Mouse (Mus musculus) midbrain, embryonic 11.5 days (tissue): ENCODE measurements around the gene Zfp985. TPM values are rescaled to one million over a fixed set of nuclear protein-coding genes. Genes with fewer than 3 reads are reported as not detected.
"Not testable (repeated sequence)": the region's sequence is repeated elsewhere in the genome, so short reads cannot be mapped to it uniquely, and the experiment has no call there.

Experiments
- ATAC-seq: fragments of 200-750 bp; cut with Nextera tagmentation; 2 replicates; pipeline ENCODE4 v1.8.0; 2017; ENCODE audit warnings: moderate TSS enrichment, moderate library complexity; ENCODE audit not compliant: low FRiP score
- DNase-seq: peaks from one replicate; pipeline ENCODE4 v3.0.0; 2015; ENCODE audit warnings: low spot score; ENCODE audit errors: missing footprints
- H3K27ac ChIP-seq: fragments of 300-500 bp; sonication (generic); 2 replicates; pipeline ENCODE4 v1.5.1; 2014; ENCODE audit warnings: low read depth, low read length
- H3K27me3 ChIP-seq: fragments of 300-500 bp; sonication (generic); 2 replicates; pipeline ENCODE4 v1.6.1; 2014; ENCODE audit warnings: mild to moderate bottlenecking, low read length, moderate library complexity, mixed read lengths; ENCODE audit not compliant: control insufficient read depth, insufficient read depth
- H3K36me3 ChIP-seq: fragments of 300-500 bp; sonication (generic); 2 replicates; pipeline ENCODE4 v1.6.1; 2014; ENCODE audit warnings: mild to moderate bottlenecking, low read length, moderate library complexity, mixed read lengths; ENCODE audit not compliant: control insufficient read depth, insufficient read depth
- H3K4me1 ChIP-seq: fragments of 300-500 bp; sonication (generic); 2 replicates; pipeline ENCODE4 v1.6.1; 2014; ENCODE audit warnings: low read length; ENCODE audit not compliant: control insufficient read depth, insufficient read depth
- H3K4me2 ChIP-seq: fragments of 300-500 bp; sonication (generic); 2 replicates; pipeline ENCODE4 v1.6.1; 2014; ENCODE audit warnings: mild to moderate bottlenecking, moderate library complexity
- H3K4me3 ChIP-seq: fragments of 300-500 bp; sonication (generic); 2 replicates; pipeline ENCODE4 v1.5.1; 2014; ENCODE audit warnings: low read depth, low read length
- H3K9ac ChIP-seq: fragments of 300-500 bp; sonication (generic); 2 replicates; pipeline ENCODE4 v1.6.1; 2014; ENCODE audit warnings: low read length
- H3K9me3 ChIP-seq: fragments of 300-500 bp; sonication (generic); 2 replicates; pipeline ENCODE4 v1.6.1; 2016; ENCODE audit warnings: low read length; ENCODE audit not compliant: control insufficient read depth
- WGBS: fragments of 180-500 bp; shearing (Covaris S2); extraction: QIAGEN DNeasy Blood & Tissue Kit; methylation state at CpG from one replicate; pipeline ENCODE4 v1.1.7; 2014; 5-methylcytosine and 5-hydroxymethylcytosine counted together
- polyA plus RNA-seq: library from polyadenylated mRNA; unstranded; fragments of >200 nt; fragmentation: Nextera tagmentation; extraction: Ambion mirVana; gene quantifications from 2 replicates; pipeline ENCODE4 v1.2.1, GENCODE M21; 2014

The Zfp985 gene
- polyA plus RNA-seq: 0.11 and 0.12 TPM in 2 replicates

DNA sequence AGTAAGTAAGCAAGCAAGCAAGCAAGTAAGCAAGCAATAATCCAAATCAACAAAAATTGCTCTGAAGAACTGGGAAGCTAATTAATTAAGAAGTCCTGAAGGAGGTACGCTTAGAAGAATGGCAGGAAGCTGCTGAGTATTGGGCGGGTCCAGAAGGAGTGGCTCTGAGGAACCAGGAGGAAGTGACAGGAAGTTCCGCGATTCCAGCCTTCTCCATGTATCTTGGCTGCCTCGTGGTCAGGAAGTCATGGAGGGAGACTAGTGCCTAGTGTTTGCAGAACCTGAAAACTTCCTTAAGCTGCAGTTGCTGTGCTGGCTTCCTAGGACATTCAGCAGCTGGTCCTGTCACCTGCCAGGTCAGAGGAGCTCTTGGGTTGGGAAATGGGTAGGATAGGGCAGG lies at the start of gene Zfp985:
Zfp985 (plus strand) TSS at position 207 of the 400 bp plus-strand sequence.
- not testable (repeated sequence) for H3K4me1 ChIP-seq, H3K36me3 ChIP-seq, ATAC-seq, H3K4me3 ChIP-seq, H3K27ac ChIP-seq, H3K4me2 ChIP-seq, H3K9me3 ChIP-seq, H3K27me3 ChIP-seq, H3K9ac ChIP-seq
- DNase-seq: peak; percentile 35
- 84% methylated on average over 5 of the region's 5 CpGs for WGBS

DNA sequence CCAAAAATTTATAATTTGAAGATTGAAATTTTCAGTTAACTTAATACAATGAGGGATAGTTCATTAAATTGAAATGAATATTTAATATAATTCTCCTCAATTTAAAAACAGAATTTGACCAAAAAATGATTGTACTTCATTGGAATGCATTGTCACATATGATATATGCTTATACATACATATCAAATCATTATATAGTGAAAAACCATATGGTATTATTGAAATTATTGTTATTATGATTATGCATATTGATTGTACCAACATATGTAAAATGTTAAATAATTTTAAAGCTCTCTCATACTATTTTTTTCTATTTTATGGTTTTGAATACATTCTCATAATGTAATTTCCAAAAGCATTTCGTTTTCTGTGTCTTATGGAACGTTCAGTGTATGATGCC lies 43.9 kb upstream of the Zfp985 start:
- no peaks in the 10 kb centered on the region for H3K36me3 ChIP-seq

DNA sequence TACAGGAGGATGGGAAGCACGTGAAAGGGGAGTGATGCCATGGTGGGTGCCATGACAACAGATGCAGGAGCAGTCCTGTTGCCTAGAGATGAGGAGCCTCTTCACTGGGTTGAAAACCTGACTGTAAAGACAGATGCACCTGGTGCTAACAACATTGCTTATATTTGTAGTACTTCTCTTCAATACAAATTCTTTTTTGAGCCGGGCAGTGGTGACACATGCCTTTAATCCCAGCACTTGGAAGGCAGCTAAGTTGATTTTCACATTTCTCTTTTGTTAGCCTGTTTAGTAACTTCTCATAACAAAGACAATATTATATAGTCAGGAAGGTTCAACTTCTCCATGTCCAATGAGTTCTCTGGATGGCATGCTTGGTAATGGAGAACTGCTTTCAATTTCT lies 34.1 kb upstream of the Zfp985 start:
- no peaks in the 10 kb centered on the region for H3K4me1 ChIP-seq
- ATAC-seq: peak; percentile 28
- no peak overlapping the region for H3K4me3 ChIP-seq
- peaks cover 59% of the 10 kb centered on the region for H3K9me3 ChIP-seq
- H3K27me3 ChIP-seq: no peaks in the 10 kb centered on the region
- DNase-seq: no peak
- WGBS: 67% methylated on average over 2 of the region's 2 CpGs
- H3K4me2 ChIP-seq: no peak overlapping the region
- H3K36me3 ChIP-seq: no peaks in the 10 kb centered on the region
- no peak overlapping the region for H3K27ac ChIP-seq
- no peak overlapping the region for H3K9ac ChIP-seq

More for the DNA sequence above, 43.9 kb upstream of the Zfp985 start:
- 87% methylated on average over 2 of the region's 2 CpGs for WGBS
- peaks cover 21% of the 10 kb centered on the region; the same call in 1 of the 2 replicates for H3K9me3 ChIP-seq
- H3K27me3 ChIP-seq: no peaks in the 10 kb centered on the region
- H3K4me3 ChIP-seq: no peak overlapping the region
- ATAC-seq: no peak
- H3K27ac ChIP-seq: no peak overlapping the region
- H3K9ac ChIP-seq: no peak overlapping the region
- no peak overlapping the region for H3K4me2 ChIP-seq
- H3K4me1 ChIP-seq: no peaks in the 10 kb centered on the region
- DNase-seq: no peak

DNA sequence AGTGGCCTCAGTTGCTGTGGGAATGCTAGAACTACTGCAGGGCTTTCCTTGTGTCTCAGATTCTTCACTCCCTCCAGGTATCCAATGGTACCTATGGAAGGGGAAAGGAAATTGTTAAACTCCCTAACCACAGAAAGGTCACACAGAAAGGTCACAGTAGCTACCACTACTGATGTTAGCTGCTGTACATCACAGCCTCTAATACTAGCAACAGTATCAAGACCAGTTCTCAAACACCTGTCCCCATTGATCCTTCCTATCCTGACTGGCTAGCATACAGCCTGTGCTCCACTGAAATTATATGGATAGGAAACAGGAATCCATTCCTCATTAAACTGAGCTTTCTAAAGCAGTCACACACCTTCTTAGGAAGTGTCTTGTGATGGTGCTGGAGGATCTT lies 33.0 kb upstream of the Zfp985 start:
- Histone ChIP-seq H3K4me3 (no peak overlapping the region), H3K4me1 (no peaks in the 10 kb centered on the region), H3K27ac (no peak overlapping the region), H3K27me3 (no peaks in the 10 kb centered on the region), H3K36me3 (no peaks in the 10 kb centered on the region), H3K9me3 (peaks cover 60% of the 10 kb centered on the region), H3K9ac (no peak overlapping the region), H3K4me2 (no peak overlapping the region)
- ATAC-seq: 0 out of 2 replicates have a peak, but pooled peaks have one; percentile 23
- no peak for DNase-seq

DNA sequence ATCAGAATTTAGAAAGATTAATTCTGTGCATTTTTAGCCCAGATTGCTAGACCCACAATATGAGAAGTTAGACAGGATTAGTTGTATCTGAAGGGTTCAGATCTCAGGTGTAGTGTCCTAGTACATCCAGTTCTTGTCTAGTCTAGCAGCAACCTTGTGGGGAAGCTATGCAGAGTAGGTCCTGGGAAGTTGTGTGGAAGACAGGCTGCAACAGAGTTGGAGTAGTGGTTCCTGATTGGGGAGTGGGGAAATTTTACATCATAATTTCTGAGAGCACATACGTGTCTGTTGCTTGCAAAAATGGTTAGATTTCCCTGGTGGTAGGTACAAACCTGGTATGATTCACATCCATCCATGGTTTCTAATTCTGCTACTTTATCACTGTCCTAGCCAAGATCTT lies 28.0 kb upstream of the Zfp985 start:
- Histone ChIP-seq H3K9ac (no peak overlapping the region), H3K27me3 (no peaks in the 10 kb centered on the region), H3K36me3 (no peaks in the 10 kb centered on the region), H3K27ac (no peak overlapping the region), H3K4me1 (no peaks in the 10 kb centered on the region), H3K9me3 (peaks cover 41% of the 10 kb centered on the region), H3K4me3 (no peak overlapping the region), H3K4me2 (no peak overlapping the region)
- ATAC-seq (no peak; the same call in 1 of the 2 replicates), DNase-seq (no peak)
- WGBS: 76% methylated on average over 1 of the region's 1 CpGs

DNA sequence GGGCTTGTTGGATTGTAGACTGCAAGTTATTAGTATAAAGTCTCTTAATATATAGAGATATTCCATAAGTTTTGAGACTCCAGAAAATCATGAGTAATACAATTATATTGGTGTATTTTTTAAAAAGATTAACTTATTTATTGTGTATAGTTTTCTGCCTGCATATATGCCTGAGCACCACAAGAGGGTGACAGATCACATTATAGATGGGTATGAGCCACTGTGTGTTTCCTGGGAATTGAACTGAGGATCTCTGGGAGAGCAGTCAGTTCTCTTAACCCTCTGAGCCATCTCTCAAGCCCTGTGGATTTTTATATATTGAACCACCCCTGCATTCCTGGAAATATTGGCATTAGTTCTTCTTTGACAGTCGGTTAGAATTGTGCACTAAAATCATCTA lies 22.7 kb upstream of the Zfp985 start:
- H3K9ac ChIP-seq: no peak overlapping the region
- H3K4me3 ChIP-seq: no peak overlapping the region
- no peaks in the 10 kb centered on the region for H3K27me3 ChIP-seq
- no peak for ATAC-seq
- no peaks in the 10 kb centered on the region for H3K4me1 ChIP-seq
- H3K36me3 ChIP-seq: no peaks in the 10 kb centered on the region
- H3K27ac ChIP-seq: no peak overlapping the region
- 89% methylated on average over 1 of the region's 1 CpGs for WGBS
- no peak overlapping the region for H3K4me2 ChIP-seq
- DNase-seq: no peak
- H3K9me3 ChIP-seq: peaks cover 18% of the 10 kb centered on the region; the same call in 1 of the 2 replicates

DNA sequence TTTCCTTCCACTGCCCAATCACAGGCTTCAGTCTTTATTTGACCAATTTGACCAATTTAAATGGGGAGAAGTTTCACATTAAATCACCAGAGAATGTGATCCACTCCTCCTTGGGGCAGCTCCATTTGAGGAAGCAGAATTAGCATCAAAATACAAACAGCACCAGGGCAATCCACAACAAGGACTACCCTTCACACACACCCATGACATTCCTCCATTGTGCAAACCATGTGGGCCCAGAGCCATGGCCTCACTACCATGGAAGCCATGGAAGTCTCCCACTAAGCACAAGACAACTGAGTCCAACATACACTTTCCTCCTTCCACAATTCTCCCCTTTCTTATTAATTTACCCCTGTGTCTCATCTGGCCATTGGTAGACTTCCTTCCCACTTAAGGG lies 17.2 kb upstream of the Zfp985 start:
- not testable (repeated sequence) for ATAC-seq, H3K4me2 ChIP-seq, H3K36me3 ChIP-seq, H3K4me3 ChIP-seq, H3K27me3 ChIP-seq, H3K4me1 ChIP-seq, H3K27ac ChIP-seq, H3K9ac ChIP-seq
- peaks cover 25% of the 10 kb centered on the region for H3K9me3 ChIP-seq
- peak; percentile 26 for DNase-seq

DNA sequence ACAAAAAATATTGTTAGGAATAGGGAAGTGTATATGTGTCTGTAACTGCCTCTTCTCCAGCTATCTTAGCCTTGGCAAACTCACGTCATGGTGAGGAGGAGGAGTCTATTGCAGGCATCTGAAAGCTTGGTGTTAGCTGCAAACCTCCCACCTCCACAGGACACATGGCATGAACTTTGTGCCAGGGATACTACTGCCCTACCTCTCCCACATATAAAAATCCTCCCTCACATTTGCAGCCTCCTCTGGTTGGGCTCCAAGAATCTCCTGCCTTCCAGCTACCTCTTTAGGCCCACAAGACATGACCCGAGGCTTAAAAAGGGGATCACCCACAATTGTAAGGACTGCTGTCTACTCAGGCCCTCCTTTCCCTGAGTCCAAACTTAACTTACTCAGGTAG lies 15.4 kb upstream of the Zfp985 start:
- H3K9ac ChIP-seq: no peak overlapping the region
- no peak overlapping the region for H3K4me2 ChIP-seq
- no peak overlapping the region for H3K4me3 ChIP-seq
- 77% methylated on average over 2 of the region's 2 CpGs for WGBS
- H3K36me3 ChIP-seq: no peaks in the 10 kb centered on the region
- no peak overlapping the region for H3K27ac ChIP-seq
- H3K27me3 ChIP-seq: no peaks in the 10 kb centered on the region
- ATAC-seq (no peak), DNase-seq (peak; percentile 41)
- no peaks in the 10 kb centered on the region for H3K4me1 ChIP-seq
- H3K9me3 ChIP-seq: peaks cover 22% of the 10 kb centered on the region

DNA sequence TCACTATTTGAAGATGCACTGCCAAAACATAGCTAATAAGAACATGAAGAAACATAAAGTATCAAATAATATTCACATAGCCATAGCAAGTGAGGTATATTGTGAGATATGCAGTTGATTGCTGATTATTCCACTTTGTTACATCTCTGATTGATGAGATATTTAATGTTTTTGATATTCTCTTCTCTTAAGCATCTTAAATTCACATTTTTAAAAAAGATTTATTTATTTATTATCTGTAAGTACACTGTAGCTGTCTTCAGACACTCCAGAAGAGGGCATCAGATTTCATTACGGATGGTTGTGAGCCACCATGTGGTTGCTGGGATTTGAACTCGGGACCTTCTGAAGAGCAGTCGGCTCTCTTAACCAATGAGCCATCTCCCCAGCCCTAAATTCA lies 13.2 kb upstream of the Zfp985 start, which contains the start of gene Gm16503:
Gm16503 (plus strand) TSS at position 301 of the 400 bp plus-strand sequence.
- WGBS: 86% methylated on average over 3 of the region's 3 CpGs
- ATAC-seq: not testable (repeated sequence)
- peaks cover 26% of the 10 kb centered on the region for H3K9me3 ChIP-seq

DNA sequence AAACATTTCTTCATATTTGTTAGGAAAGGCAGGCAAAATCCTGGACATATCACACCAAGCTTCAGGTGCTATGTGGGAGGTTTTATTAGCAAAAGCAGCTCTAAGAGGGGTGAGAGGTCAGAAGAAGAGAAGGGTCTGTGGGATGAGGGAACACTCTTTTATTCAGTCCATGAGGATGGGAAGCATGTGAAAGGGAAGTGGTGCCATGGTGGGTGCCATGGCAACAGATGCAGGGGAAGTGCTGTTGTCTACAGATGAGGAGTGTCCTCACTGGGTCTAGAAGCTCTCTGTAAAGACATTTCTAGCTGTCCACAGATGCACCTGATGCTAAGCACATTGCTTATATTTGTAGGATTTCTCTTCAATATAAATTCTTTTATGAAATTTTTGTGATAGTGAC lies 12.0 kb upstream of the Zfp985 start:
- Histone ChIP-seq H3K4me3 (no peak overlapping the region), H3K36me3 (no peaks in the 10 kb centered on the region), H3K4me1 (no peaks in the 10 kb centered on the region), H3K4me2 (no peak overlapping the region), H3K9ac (no peak overlapping the region), H3K27me3 (no peaks in the 10 kb centered on the region), H3K27ac (no peak overlapping the region), H3K9me3 (peaks cover 26% of the 10 kb centered on the region)
- DNase-seq: peak; percentile 45
- ATAC-seq: no peak

More for the DNA sequence above, 13.2 kb upstream of the Zfp985 start, which contains the start of gene Gm16503:
- H3K4me2 ChIP-seq, H3K36me3 ChIP-seq, H3K4me3 ChIP-seq, H3K27ac ChIP-seq, H3K4me1 ChIP-seq, H3K9ac ChIP-seq, DNase-seq, H3K27me3 ChIP-seq: not testable (repeated sequence)
